Mouse (Mus musculus): Measurements from ENCODE around the gene Il1f10.

Il1f10 gene

GRCm38 (mm10) chr2:24290896-24291295 is at the start of gene Il1f10:
TSS of gene Il1f10 (plus strand) at chr2:24291196.
- DNase-seq = no peak

- no peak for DNase-seq
Observed at GRCm38 (mm10) chr2:24267503-24267902, 23.5 kb upstream of the Il1f10 start.

- DNase-seq = no peak
Observed at GRCm38 (mm10) chr2:24273619-24274018, 17.4 kb upstream of the Il1f10 start.

GRCm38 (mm10) chr2:24275146-24275545 is 15.8 kb upstream of the Il1f10 start:
- no peak for DNase-seq

GRCm38 (mm10) chr2:24276654-24277053 is 14.3 kb upstream of the Il1f10 start, which contains the start of gene Il1f5:
TSS of gene Il1f5 (plus strand) at chr2:24276954.
- no peak for DNase-seq

GRCm38 (mm10) chr2:24294616-24295015 is 3.6 kb downstream of the Il1f10 start:
- no peak for DNase-seq

GRCm38 (mm10) chr2:24296837-24297236 is 5.8 kb downstream of the Il1f10 start:
- DNase-seq = peak; percentile 58

GRCm38 (mm10) chr2:24311302-24312001 is 20.5 kb downstream of the Il1f10 start:
- DNase-seq = peak; percentile 79

GRCm38 (mm10) chr2:24316919-24317318 is 25.9 kb downstream of the Il1f10 start:
- no peak for DNase-seq

GRCm38 (mm10) chr2:24317919-24318598 is 27.1 kb downstream of the Il1f10 start:
- DNase-seq = no peak

GRCm38 (mm10) chr2:24335333-24335732 is 44.3 kb downstream of the Il1f10 start:
- DNase-seq = peak; percentile 17

GRCm38 (mm10) chr2:24336545-24336944 is 45.5 kb downstream of the Il1f10 start, which contains the start of gene Il1rn:
TSS of gene Il1rn (plus strand) at chr2:24336853.
- no peak for DNase-seq

GRCm38 (mm10) chr2:24341395-24341885 is 50.4 kb downstream of the Il1f10 start:
- DNase-seq = no peak

Measured in lung, postnatal 36 days (tissue).